Mouse (Mus musculus) CH12.LX (cell line): ENCODE data around the gene Hivep2. TPM values are rescaled to one million over a fixed set of nuclear protein-coding genes. Genes with fewer than 3 reads are reported as not detected.
A peak's percentile ranks its signal among the peaks of the same experiment; 100 is the strongest.

ENCODE experiments used
- DNase-seq: peaks from one replicate; pipeline ENCODE4 v3.0.0-alpha.2; 2013; ENCODE audit errors: extremely low read depth
- H3K27ac ChIP-seq: 2 replicates; pipeline ENCODE4 v1.5.1; 2012; ENCODE audit warnings: low read depth, mild to moderate bottlenecking, control low read depth, moderate library complexity; ENCODE audit not compliant: insufficient read depth
- H3K27me3 ChIP-seq: replicated peaks from 2 replicates; pipeline ENCODE3; 2012; ENCODE audit warnings: inconsistent platforms
- H3K36me3 ChIP-seq, 2 experiments: replicated peaks in 1 of 2; 2 replicates each; pipeline versions ENCODE3 to v1.6.1; 2012; ENCODE audit warnings: inconsistent platforms in 1 of 2, low read length in 1 of 2, mild to moderate bottlenecking in 1 of 2, mixed read lengths in 1 of 2, moderate library complexity in 1 of 2; ENCODE audit not compliant: control insufficient read depth in 1 of 2, insufficient read depth in 1 of 2
- H3K4me1 ChIP-seq, 2 experiments: 2 replicates each; pipeline ENCODE4 v1.6.1; 2012; ENCODE audit warnings: inconsistent platforms in 1 of 2, moderate library complexity in 1 of 2; ENCODE audit not compliant: insufficient read depth in 2 of 2, control insufficient read depth in 1 of 2
- H3K4me2 ChIP-seq: 2 replicates; pipeline ENCODE4 v1.6.1; 2012; ENCODE audit warnings: low read depth, mild to moderate bottlenecking, control low read depth; ENCODE audit not compliant: poor library complexity, insufficient read depth, severe bottlenecking
- H3K4me3 ChIP-seq, 3 experiments: fragments of 150-350 bp in 1 of 3; sonication (generic) in 1 of 3; replicated peaks in 1 of 3; 2 replicates each; pipeline versions ENCODE3 to v1.5.1; 2011 to 2012; ENCODE audit warnings: low read depth in 2 of 3, low read length in 2 of 3, mild to moderate bottlenecking in 2 of 3, moderate library complexity in 2 of 3, control low read depth in 1 of 3, improper control_type of control experiment in 1 of 3, inconsistent platforms in 1 of 3, mixed read lengths in 1 of 3; ENCODE audit not compliant: poor library complexity in 1 of 3
- H3K79me2 ChIP-seq: replicated peaks from 2 replicates; pipeline ENCODE4 v1.6.1; 2012; ENCODE audit warnings: mild to moderate bottlenecking, moderate library complexity; ENCODE audit not compliant: control insufficient read depth, poor library complexity, insufficient read depth, severe bottlenecking; ENCODE audit errors: extremely low read depth
- H3K9ac ChIP-seq: 2 replicates; pipeline ENCODE4 v1.6.1; 2012; ENCODE audit warnings: low read depth, mild to moderate bottlenecking, control low read depth, moderate library complexity; ENCODE audit not compliant: insufficient read depth
- H3K9me3 ChIP-seq: replicated peaks from 2 replicates; pipeline ENCODE3; 2012; ENCODE audit warnings: low read length, inconsistent platforms, mixed read lengths
- BHLHE40 ChIP-seq: IDR thresholded peaks from 2 replicates; pipeline ENCODE4 v1.6.1; 2011; ENCODE audit warnings: mild to moderate bottlenecking, low read depth, low read length, improper control_type of control experiment
- CHD1 ChIP-seq: IDR thresholded peaks from 2 replicates; pipeline ENCODE4 v1.6.1; 2012; ENCODE audit warnings: low read depth, low read length, improper control_type of control experiment, inconsistent platforms
- ETS1 ChIP-seq: conservative IDR thresholded peaks from 2 replicates; pipeline ENCODE4 v1.6.1; 2012; ENCODE audit warnings: low read depth, mild to moderate bottlenecking, inconsistent platforms, low read length, improper control_type of control experiment, moderate library complexity
- NRF1 ChIP-seq: IDR thresholded peaks from 2 replicates; pipeline ENCODE4 v1.6.1; 2014; ENCODE audit warnings: low read depth, mild to moderate bottlenecking, inconsistent platforms, low read length, improper control_type of control experiment, moderate library complexity
- RAD21 ChIP-seq: IDR thresholded peaks from 2 replicates; pipeline ENCODE4 v1.6.1; 2011; ENCODE audit warnings: low read depth, mild to moderate bottlenecking, low read length, improper control_type of control experiment, moderate library complexity
- RCOR1 ChIP-seq: conservative IDR thresholded peaks from 2 replicates; pipeline ENCODE4 v1.6.1; 2012; ENCODE audit warnings: low read depth, mild to moderate bottlenecking, inconsistent platforms, low read length, improper control_type of control experiment
- SMC3 ChIP-seq: IDR thresholded peaks from 2 replicates; pipeline ENCODE4 v1.6.1; 2011; ENCODE audit warnings: low read depth, low read length, improper control_type of control experiment
- dilution Hi-C: fragments of 300-500 bp; cut with MboI; formaldehyde crosslinking; loops from 2 replicates; pipeline ENCODE4 v1.14.3; 2020; ENCODE audit warnings: low sequenced_read_pairs; ENCODE audit not compliant: extremely low pct_unique_long_range_greater_than_20kb, extremely low pct_ligation_motif_present
- in situ Hi-C: fragments of 300-500 bp; cut with MboI; formaldehyde crosslinking; loops from 3 replicates; pipeline ENCODE4 v1.14.3; 2019; ENCODE audit warnings: low sequenced_read_pairs, low pct_ligation_motif_present, low pct_unique_long_range_greater_than_20kb, mixed read lengths
- polyA plus RNA-seq: library from polyadenylated mRNA; unstranded; fragments of >175 nt; gene quantifications from 2 replicates; pipeline ENCODE4 v1.2.1, GENCODE M21; 2012; ENCODE audit warnings: low read depth; ENCODE audit not compliant: insufficient read length
- total RNA-seq, 2 experiments: library from RNA; depleted of rRNA; stranded (reverse); fragments of 300-350 nt in 1 of 2; fragments of >200 nt in 1 of 2; gene quantifications; 2 replicates each; pipeline ENCODE4 v1.2.3; 2012 to 2014

Gene Hivep2
- total and polyA plus RNA-seq, 3 experiments = 0.59 to 2.7 (median 1.4) TPM

- no peak overlapping the region for H3K9ac ChIP-seq
- no peak overlapping the region for H3K27ac ChIP-seq
- no peak overlapping the region for H3K4me2 ChIP-seq
- H3K27me3 ChIP-seq = no peaks in the 10 kb centered on the region
- dilution Hi-C loops = no loop called here
- TF ChIP-seq CHD1 = no peak
- no peak for TF ChIP-seq BHLHE40
- TF ChIP-seq NRF1 = no peak
- DNase-seq = no peak
- in situ Hi-C loops = no loop called here
- no peak overlapping the region for H3K4me3 ChIP-seq
- peaks cover 0 to 2% of the 10 kb centered on the region in 2 experiments for H3K36me3 ChIP-seq
- H3K79me2 ChIP-seq = no peaks in the 10 kb centered on the region; the same call in 1 of the 2 replicates
- H3K4me1 ChIP-seq = peaks cover 17 to 49% of the 10 kb centered on the region in 2 experiments
- no peaks in the 10 kb centered on the region for H3K9me3 ChIP-seq
Measured at GRCm38 (mm10) chr10:14037977-14038489, 72.2 kb downstream of the Hivep2 start.

- Histone ChIP-seq H3K4me1 (peaks cover 19 to 57% of the 10 kb centered on the region in 2 experiments), H3K36me3 (no peaks in the 10 kb centered on the region), H3K9me3 (no peaks in the 10 kb centered on the region), H3K4me2 (no peak overlapping the region), H3K27ac (no peak overlapping the region), H3K27me3 (no peaks in the 10 kb centered on the region), H3K9ac (no peak overlapping the region), H3K4me3 (no peak overlapping the region), H3K79me2 (no peaks in the 10 kb centered on the region)
- dilution Hi-C loops = no loop called here
- TF ChIP-seq BHLHE40 = no peak
- peak; percentile 13; the same call in 1 of the 2 replicates for TF ChIP-seq SMC3
- TF ChIP-seq ETS1 = no peak
- no peak for DNase-seq
- in situ Hi-C loops = loop anchor here (5.0 kb wide), 1 partner anchor 74 kb away; the partner anchor contains the start of gene Hivep2
Measured at GRCm38 (mm10) chr10:14040716-14041470, 75.0 kb downstream of the Hivep2 start.

- H3K79me2 ChIP-seq = no peaks in the 10 kb centered on the region
- no peak for TF ChIP-seq RCOR1
- TF ChIP-seq NRF1 = no peak
- TF ChIP-seq RAD21 = no peak
- no peak overlapping the region for H3K9ac ChIP-seq
- no peak for DNase-seq
- H3K36me3 ChIP-seq = no peaks in the 10 kb centered on the region
- H3K4me1 ChIP-seq = peaks cover 21 to 63% of the 10 kb centered on the region in 2 experiments
- H3K4me3 ChIP-seq = no peak overlapping the region
- no peaks in the 10 kb centered on the region for H3K9me3 ChIP-seq
- no peak overlapping the region for H3K4me2 ChIP-seq
- H3K27me3 ChIP-seq = no peaks in the 10 kb centered on the region
- in situ Hi-C loops (loop anchor here (5.0 kb wide), 1 partner anchor 74 kb away; the partner anchor contains the start of gene Hivep2), dilution Hi-C loops (no loop called here)
- H3K27ac ChIP-seq = no peak overlapping the region
Measured at GRCm38 (mm10) chr10:14041606-14042005, 75.7 kb downstream of the Hivep2 start.
